Mouse (Mus musculus) adrenal gland, postnatal 4 days (tissue): Measurements from ENCODE around the gene Pam. TPM values are rescaled to one million over a fixed set of nuclear protein-coding genes. Genes with fewer than 3 reads are reported as not detected.

Experiments used
- DNase-seq, 2 experiments: peaks; one replicate each; pipeline ENCODE4 v3.0.0; 2021 to 2022; ENCODE audit warnings: low spot score in 2 of 2, mixed read lengths in 2 of 2
- long read RNA-seq, 2 experiments: library from polyadenylated mRNA; stranded (forward); transcript quantifications; one replicate each; pipeline ENCODE4 v2.0.0; 2021
- total RNA-seq, 2 experiments: library from RNA; stranded (reverse); gene quantifications; 2 replicates each; pipeline ENCODE4 v1.2.3; 2021

Gene Pam
- total RNA-seq = 100 to 1,000 TPM; 299 to 310 TPM
- long read RNA-seq, experiment 1, full-length matches to known transcripts = 14 of 71 reads
- long read RNA-seq, experiment 1, partial matches to known transcripts = 22 of 71 reads
- long read RNA-seq, experiment 1, other reads (novel, unspliced or antisense) = 35 of 71 reads
- long read RNA-seq, experiment 2, full-length matches to known transcripts = 52 of 280 reads
- long read RNA-seq, experiment 2, partial matches to known transcripts = 88 of 280 reads
- long read RNA-seq, experiment 2, other reads (novel, unspliced or antisense) = 140 of 280 reads

DNA sequence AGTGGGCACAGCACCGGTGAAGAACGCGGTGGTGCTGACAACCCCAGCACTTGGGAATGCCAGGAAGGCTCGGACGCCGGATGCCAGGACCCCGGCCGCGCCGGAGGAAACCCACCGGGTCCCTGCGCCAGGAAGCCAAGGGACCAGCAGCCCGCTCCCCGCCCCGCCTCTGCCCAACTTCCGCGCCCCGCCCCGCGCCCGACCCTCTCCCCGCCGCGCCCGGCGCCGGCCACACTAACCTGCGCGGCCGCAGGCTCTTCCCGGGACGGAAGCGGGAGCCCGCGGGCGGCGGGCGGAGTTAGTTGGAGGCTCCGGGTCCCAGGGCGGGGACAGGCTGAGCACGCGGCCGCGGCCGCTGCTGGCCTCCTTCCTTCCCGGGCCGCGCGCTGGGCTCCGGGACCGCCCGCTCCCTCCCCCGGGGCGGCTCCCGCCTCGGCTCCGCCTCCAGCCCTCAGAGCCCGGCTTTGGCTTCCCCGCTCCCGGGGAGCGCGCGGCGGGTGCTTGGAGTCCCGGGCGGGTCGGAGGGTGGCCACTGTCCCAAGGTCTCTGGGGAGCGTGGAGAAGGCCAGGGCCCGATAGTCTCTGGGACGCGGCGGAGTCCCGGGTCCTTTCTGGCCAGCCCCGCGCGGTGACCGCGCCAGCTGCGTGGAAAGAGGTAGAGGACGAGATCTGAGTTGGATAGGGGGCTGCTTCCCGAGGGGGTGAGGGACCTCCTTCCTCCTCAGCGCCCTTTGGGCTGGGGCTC, at the start of gene Pam:
TSS of gene Pam (minus strand) at position 401 of the 745 bp plus-strand sequence.
- DNase-seq = peak; percentile 72 to 75

DNA sequence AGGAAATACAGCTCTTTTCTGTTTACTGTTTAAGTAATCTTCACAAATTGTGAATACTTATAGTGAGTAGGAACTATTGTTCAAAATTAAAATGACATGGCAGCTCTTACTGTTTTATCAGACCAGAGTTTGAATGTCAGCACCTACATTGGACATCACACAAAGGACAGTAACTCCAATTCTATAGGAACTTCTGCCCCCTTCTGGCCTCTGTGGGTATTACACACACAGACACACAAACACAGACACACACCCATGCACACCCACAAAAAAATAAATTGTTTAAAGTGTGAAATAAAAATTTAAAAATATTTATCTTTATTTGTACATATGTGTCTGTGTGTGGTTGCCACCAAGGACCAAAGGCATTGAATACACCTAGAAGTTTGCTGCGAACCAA, 49.4 kb upstream of the Pam start:
- DNase-seq = no peak

DNA sequence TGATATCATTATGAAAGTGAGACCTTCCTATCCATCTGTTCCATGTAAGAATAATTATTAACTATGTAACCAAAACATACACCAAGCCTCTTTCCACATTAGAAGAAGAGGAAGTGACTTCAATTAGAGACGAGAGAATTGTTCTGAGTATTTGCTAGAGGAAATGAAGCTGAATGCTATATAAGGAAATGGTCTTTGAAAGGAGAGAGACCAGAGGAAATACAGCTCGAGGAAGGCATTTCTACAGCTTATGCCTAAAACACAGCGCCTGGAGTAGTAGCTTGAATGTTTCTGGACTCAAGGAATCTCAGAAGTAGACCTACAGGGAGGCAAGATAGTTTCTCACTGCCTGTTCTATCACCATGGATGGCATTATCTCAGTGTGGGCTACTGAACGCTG, 35.8 kb upstream of the Pam start:
- DNase-seq = no peak

DNA sequence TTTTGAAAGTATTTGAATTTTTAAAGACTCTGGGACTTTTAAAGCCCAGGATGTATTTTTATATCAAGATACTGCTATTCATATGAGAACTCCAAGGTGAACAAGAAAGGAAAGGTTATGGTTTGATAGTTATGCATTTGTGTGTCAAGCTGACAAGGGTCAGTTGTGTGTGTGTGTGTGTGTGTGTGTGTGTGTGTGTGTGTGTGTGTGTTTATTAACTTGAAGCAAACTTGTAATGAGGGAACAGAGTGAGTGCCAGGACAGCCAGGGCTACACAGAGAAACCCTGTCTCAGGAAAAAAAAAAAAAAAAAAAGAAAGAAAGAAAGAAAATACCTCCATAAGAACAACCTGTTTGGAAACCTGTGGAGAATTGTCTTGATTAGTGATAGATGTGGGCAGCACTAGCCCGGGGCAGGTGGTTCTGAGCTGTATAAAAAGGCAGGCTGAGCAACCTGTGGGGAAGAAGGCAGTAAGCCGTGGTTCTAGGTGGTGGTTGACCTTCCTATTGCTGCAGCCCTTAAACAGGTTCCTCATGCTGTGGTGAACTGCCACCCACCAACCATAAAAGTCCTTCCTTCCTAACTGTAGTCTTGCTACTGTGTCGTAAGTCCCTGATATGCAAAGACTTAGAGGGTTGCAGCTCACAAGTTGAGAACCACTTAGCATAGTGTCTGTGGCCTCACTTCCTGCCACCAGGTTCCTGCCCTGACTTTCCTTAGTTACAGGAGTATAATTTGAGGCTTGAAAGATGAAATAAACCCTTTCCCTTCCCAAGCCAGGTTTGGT, 34.3 kb upstream of the Pam start:
- no peak for DNase-seq

DNA sequence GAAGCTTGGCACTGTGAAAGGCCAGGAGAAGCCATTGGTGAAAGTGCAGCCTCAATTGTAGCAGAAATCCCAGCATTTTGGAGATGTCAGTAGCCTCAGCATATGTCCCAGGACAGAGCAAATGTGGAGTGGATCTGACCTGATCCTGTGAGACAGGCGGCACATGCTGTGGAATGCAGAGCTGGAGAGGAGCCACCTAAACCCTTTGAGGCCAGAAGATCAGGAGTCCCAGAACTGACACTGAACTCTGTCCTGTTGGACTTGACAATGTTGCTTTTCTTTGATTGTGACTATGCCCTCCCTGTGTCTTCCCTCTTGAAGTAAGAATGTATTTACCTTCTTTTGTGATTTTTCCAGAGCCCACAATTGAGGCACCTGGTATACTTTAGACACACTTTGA, 33.7 kb upstream of the Pam start:
- no peak for DNase-seq

DNA sequence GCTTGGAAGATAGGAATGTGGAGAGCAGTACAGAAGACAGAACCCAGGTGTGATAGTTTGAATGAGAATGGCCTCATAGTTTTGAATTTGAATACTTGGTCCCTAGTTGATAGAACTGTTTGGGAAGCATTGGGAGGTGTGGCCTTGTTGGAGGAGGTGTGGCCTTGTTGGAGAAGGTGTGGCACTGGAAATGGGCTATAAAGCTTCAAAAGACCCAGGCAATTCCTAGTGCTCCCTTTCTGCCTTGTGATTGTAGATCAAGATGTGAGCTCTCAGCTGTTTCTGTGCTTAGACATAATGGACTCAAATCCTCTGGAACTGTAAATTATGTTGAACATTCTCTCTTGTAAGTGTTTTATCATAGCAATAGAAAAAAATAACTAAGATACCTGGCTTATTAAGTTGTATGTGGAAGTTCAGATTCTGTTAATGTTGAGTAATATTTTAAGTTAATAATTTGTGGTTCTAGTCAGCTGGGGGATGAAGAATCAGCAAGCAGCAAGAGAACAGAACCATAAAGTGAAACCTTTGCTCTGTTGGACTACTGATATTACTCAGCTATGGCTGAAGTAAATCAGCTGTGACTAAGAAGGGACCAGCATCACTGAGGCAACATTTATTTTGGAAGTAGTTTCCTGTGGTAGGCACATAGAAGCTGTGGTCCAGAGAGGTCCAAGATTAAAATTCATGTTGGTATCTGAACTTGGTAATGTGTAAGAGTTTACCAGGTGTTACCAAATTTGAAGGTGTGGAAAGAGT, 33.1 kb upstream of the Pam start:
- no peak for DNase-seq

DNA sequence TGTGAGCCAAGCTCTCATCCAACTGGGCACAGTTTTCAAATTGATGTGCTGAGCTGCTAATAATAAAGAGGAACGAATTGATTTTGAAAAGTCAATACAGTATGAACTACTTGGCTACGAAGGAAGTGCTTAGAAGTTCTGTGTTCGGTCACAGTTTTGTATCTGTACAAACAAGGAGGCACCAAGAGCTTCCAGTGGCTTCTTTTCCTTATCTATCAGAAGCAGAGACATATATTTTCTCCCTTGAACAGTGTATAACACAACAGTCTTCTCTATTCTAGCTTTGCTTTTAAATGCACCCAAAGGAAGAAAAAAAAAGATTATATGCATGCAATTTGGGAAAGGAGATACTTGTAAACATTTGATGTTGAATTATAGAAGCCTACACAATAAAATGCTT, 30.8 kb upstream of the Pam start:
- DNase-seq = no peak

DNA sequence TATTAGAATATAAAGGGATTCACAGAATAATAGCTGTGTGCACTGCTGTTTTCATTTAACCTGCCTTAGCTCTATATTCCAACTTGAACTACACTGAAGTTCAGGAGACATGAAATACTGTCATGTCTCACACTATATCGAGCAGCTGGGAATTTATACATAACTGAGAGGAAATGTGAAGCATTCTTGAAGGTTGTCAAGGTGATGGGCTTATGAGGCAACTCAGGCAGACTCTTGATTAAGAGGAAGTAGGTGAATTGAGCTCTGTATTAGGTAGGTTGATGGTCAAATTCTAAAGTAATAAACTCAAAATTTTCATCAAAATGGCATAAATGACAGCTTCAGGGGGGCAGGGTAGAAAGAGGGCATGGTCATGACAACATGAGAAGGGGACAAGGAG, 29.3 kb upstream of the Pam start:
- no peak for DNase-seq

DNA sequence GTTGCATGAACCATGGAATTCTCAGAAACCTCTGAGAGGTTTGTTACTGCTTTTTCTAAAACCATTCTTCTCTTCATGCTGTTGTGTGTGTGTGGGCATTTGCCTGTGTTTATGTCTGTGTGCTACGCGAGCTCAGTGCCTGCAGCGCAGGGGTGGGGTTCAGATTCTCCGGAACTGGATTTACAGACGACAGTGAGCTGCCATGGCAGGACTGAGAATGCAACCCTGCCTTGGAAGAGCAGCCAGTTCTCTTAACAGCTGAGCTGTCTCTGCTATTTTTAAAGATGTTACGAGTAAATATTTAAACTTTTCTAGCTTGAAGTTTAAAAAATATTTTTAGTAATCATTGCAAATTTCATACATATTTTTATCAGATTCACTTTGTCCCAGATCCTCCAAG, 24.1 kb upstream of the Pam start:
- no peak for DNase-seq

DNA sequence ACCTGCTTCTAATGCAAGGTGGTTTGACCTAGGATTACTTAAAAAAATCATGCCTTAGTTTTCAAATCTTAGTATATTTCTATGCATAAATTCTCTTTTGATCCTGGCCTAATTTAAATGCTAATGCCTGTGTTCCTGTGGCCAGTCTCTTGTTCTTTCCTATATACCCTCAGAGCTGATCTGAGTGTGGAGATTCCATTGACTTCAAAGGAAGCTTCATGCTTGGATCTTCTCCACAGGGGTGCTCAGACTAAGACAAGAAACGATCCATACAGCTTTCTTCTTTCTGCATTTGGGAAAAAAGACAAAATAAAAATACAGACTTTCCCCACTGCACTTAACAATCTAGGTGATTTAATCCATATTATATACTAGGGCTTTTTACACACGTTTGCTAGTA, 12.2 kb upstream of the Pam start:
- DNase-seq = no peak

DNA sequence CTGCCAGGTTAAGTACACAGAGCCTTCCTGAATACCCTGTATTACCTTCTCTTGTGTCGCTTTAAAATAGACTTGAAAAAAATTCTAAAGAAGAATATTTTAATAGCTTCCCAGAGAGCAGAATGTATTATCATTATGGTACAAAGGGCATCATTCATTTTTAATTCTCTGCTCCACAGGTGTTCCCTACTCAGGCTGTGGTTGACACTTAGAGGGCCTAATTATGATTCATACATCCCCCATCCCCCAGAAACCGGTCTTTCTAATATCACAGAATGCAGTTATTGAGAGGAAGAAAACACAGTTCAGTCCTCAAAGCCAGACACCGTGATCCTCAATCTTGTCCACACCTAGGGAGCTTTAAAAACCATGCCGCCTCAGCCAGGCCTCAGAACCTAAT, 4.0 kb upstream of the Pam start:
- no peak for DNase-seq

DNA sequence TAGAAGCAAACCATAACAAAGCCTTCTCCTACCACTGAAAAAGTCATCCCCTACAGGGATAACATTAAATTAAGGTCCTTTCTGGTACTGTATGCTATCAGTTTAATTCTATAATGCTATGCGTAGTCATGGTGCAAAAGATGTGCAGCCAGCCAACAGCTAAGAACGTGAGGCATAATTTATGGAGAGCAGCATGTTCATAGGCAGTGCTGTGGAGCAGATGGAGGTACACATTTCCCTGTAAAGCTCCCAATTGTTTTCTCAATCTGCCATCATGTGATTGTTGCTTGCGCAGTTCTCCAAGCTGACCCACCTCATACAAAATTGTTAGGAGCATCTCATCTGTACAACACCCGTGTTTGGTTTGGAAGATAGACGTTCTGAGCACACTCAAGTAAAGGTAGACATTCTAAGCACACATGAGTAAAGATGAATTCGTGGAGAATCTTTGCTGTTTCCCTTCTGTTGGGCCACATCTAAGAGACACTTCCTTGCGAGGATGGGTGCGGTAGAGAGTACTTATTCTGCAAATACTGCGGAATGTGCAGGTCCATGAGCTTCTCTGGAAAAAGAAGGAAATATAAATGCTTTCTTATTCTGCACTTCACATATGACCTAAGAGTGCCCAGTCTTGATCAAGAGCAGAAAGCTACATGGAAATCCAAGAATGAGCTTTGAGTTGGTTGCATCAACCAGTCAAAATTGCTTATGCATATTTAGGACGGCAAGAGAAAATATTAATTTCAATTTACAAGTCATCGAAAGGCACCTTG, 2.7 kb upstream of the Pam start:
- DNase-seq = no peak

DNA sequence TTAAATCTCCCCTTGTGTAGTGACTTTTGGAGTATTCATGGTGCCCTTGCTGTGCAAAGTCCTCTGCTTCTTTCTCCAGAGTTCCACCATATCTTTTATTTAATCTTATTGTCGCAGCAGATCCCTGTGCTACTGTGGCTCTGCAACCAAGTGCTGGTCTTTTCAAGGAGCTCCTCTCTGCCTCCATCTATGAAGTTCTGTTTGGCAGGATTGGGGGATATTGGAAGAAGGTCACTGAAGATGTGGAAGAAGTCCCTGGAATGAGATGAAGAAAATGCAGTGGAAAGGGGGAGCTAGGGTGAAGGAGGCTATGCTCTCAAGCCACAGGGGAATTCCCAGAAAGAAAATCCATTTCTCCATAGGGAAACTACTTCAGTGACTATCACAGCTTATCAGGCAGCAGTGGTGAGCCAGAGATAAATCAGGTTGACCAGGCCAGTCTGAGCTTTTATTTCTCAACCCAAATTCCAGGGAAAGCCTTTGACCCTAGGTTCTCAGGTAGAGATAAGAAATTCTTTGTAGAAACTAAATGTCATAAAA, 1.0 kb upstream of the Pam start:
- DNase-seq = no peak

DNA sequence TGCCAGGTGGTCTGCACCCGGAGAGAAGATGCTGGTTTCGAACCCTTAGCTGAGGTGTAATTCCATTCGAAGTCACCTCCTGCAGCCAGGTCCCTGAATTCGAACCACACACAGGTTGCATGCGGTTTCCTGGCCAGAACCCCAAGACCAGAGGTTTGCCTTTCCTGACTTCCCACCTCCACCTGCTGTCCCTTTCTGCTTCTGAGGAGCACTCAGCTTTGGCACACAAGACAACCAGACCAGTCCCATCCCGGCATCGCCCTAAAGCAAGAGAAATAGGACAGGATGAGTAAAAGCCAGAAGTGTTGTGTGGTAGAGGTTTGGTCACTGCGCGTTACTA, 515 bp upstream of the Pam start:
- no peak for DNase-seq

DNA sequence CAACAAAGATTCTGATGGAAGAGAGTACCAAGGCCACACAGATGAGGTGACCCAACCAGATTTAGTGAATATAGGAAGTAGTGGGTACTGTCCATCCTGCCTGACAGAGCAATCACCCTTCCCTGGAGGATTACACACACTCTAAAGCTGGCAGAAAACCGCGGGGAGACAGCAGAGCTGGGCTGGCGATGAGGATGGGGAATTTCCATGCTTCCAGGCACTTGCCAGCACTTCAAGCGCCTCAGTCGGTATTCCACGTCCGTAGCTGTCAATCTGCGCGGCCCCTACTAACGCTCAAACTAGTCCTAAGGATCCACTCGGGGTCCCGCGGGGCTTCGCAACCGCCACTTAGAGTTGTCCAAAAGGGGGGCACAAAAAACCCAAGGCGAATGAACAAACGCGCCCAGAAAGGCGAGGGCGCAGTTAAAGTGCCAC, 618 bp downstream of the Pam start:
- peak in 1 of 2 experiments; percentile 11 for DNase-seq

DNA sequence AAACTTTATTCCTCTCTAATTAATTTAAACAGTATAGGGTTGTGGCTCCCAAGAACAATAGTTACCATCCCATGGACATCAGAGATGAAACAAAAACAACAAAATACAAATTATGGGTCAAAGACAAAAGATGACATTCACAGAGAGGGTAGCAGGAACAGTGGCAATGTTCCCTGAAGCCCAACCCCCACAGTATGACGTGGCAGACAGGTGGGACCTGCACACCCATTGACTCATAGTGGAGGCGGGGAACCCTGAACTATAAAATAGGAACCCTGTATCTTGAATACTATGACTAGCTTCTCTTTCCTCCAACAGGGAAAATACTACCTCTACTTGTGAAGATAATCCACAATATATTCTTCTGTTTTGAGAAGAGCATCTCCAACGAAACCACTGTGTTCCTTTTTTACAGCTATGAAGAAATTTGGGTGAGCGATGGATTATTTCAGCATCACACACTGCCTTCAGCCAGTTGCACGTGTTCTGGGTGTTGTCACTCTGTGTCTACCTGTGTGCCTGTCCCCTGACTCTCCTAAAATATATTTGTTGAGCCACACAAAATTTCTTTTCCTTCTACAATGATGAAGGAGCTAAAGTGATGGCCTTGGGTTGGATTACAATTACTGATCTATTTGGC, 6.0 kb downstream of the Pam start:
- no peak for DNase-seq

DNA sequence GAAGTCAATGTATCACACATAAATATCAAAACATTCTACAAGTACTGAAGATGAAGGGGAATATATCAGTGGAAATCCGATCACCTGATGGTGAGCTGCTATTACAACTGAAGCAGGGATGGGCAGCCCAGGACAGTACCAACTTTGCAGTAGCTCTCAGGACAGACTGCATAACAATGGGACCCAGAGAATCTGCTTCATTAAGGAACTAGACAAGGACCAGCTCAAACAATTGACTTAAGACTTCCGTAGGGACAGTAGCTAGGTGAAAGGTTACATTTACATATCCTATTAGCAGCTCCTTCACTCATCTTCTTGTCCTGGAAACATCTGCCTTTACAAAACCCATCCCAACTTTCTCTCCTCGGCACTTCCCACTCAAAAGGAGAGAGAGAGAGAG, 9.0 kb downstream of the Pam start:
- no peak for DNase-seq

DNA sequence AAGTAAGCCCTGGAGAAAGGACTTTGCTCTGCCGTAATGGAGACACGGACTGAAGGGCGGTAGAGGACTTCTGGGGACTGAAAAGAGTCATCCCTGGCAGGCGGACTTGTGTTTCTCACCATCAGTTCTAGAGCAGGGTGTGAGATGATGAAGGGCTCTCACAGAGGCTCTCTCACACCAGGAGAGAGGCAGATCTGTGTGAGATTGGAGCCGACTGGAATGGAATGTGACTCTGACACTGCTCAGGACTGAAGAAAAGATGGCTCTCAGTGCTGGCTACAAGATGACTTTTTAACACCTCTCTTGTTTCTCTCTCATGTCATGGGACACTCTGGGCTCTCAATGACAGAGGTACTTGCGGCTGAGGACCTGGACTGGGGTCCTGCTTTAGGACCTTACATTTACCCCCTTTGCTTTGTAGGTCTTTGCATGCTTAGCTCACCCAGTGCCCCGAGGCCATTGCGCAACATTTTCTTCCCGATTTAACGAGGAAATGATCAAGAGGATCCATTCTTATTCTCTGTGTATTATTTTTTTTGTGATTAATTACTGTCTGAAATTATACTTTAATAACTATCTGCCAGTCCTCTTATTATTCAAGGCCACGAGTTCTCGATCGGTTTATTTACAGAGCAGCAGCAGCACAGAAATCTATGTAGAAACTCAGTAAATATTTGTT, 10.7 kb downstream of the Pam start:
- DNase-seq = no peak

DNA sequence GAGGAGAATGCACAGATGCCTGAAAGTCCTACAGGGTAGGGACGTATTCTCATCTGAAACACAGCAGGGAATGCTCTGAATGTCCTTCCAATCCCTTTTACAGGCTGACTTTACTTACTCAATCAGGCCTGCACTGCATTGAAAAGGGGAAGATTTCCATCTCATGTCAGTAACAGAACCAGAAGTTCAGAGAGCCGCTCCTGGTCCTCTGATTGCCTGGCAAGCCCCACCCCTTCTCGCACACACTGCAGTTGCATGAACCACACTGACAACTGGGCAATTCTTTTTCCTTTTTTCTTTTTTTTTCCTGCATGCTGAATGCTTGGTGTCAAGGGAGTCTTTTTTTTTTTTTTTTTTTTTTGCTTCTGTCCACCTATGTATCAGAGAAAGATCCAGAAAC, 11.9 kb downstream of the Pam start:
- no peak for DNase-seq
